Mouse (Mus musculus) lung, postnatal 0 days (tissue): ENCODE results near the gene Cep104.

Source experiments
- CTCF ChIP-seq: IDR thresholded peaks from 2 replicates; pipeline ENCODE4 v1.5.1; 2016; ENCODE audit warnings: antibody characterized with exemption, mild to moderate bottlenecking
- EP300 ChIP-seq: IDR thresholded peaks from 2 replicates; pipeline ENCODE4 v1.6.1; 2016; ENCODE audit warnings: antibody characterized with exemption, mild to moderate bottlenecking, control low read depth

DNA sequence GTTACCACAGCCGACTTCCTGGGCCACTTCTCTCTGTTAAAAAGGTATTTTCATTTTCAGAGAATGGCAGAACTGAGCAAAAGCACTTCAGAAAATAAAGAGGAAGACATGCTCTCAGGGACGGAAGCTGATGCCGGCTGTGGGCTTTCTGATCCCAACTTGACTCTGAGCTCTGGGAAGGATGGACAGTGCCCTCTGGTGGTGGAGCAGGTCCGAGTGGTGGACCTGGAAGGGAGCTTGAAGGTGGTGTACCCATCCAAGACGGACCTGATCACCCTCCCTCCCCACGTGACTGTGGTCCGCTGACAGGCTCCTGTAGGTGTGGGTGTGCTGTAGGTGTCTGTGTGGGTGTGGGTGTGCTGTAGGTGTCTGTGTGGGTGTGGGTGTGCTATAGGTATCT is 44.6 kb downstream of the Cep104 start:
- TF ChIP-seq CTCF = peak; percentile 76
- TF ChIP-seq EP300 = no peak
